Mouse (Mus musculus): ENCODE results near the gene Nfx1. TPM values are rescaled to one million over a fixed set of nuclear protein-coding genes. Genes with fewer than 3 reads are reported as not detected.
"Not testable (repeated sequence)": the region's sequence is repeated elsewhere in the genome, so short reads cannot be mapped to it uniquely, and the experiment has no call there.

Gene Nfx1
- polyA plus RNA-seq (2015; fragmentation: Nextera tagmentation; extraction: Ambion mirVana): 31.7 and 34.5 TPM in 2 replicates

- Histone ChIP-seq H3K9ac (replicated peaks; ENCODE audit: low read depth) (peak within 1 kb of the TSS; percentile 80), H3K4me3 (ENCODE audit: low read depth, low read length) (peak within 1 kb of the TSS; percentile 84), H3K4me2 (replicated peaks; ENCODE audit: low read depth, low read length) (peak within 1 kb of the TSS; percentile 72), H3K27me3 (replicated peaks; ENCODE audit: insufficient read depth, low read length) (no peaks in the 10 kb centered on the region), H3K9me3 (ENCODE audit: low read length) (no peaks in the 10 kb centered on the region), H3K27ac (ENCODE audit: low read length) (peak within 1 kb of the TSS; percentile 97), H3K36me3 (ENCODE audit: insufficient read depth, low read length) (peaks cover 2% of the 10 kb centered on the region; the same call in 1 of the 2 replicates), H3K4me1 (ENCODE audit: insufficient read depth, low read depth, low read length) (no peaks in the 10 kb centered on the region)
- peak; percentile 96 for ATAC-seq
- under 1% methylated on average over 68 of the region's 85 CpGs for WGBS
- TF ChIP-seq EP300 (IDR thresholded peaks at IDR 0.05) (peak; percentile 37; the same call in 1 of the 2 replicates), CTCF (IDR thresholded peaks at IDR 0.05) (peak; percentile 1)
- peak; percentile 98 for DNase-seq (ENCODE audit: low spot score)
Observed at GRCm38 (mm10) chr4:40970842-40971701, at the start of gene Nfx1. Nfx1 (plus strand) TSS chr4:40970906.

- Histone ChIP-seq H3K4me2 (replicated peaks; ENCODE audit: low read depth, low read length) (no peak overlapping the region), H3K9me3 (ENCODE audit: low read length) (no peaks in the 10 kb centered on the region), H3K36me3 (ENCODE audit: insufficient read depth, low read length) (no peaks in the 10 kb centered on the region), H3K4me1 (ENCODE audit: insufficient read depth, low read depth, low read length) (no peaks in the 10 kb centered on the region), H3K4me3 (ENCODE audit: low read depth, low read length) (no peak overlapping the region), H3K27me3 (replicated peaks; ENCODE audit: insufficient read depth, low read length) (no peaks in the 10 kb centered on the region), H3K27ac (ENCODE audit: low read length) (peak overlapping the region; percentile 22), H3K9ac (replicated peaks; ENCODE audit: low read depth) (no peak overlapping the region)
- WGBS: 37% methylated on average over 3 of the region's 3 CpGs
- DNase-seq (ENCODE audit: low spot score) (no peak), ATAC-seq (peak; percentile 73)
- TF ChIP-seq CTCF (IDR thresholded peaks at IDR 0.05) (no peak), EP300 (IDR thresholded peaks at IDR 0.05) (peak; percentile 30; the same call in 1 of the 2 replicates)
Observed at GRCm38 (mm10) chr4:40921288-40921687, 49.4 kb upstream of the Nfx1 start.

DNA sequence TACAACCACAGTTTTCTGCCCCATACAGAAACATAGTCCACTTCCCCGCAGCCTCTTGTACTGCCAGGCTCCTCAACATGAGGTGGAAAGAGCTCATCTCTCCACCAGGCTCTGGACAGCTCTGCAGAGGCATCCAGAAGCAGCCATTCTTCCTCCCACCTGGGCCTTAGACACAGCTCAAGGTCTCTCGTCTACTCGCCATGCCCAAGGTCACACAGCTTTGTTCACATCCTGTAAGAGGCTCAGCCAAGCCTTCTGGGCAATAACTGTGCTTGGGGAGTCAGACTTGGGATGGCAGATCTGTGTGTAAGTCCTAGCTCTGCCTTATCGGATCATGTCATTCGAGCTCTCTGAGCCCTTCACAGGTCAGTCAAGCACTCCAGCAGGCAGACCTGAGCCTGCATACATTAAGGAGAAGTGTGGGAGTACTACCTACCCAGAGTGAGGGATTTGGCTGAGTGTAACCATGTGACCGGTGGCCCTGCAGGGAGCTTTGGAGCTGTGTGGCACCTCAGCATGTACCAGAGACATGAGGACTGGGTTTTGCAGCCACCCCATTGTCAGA, 47.5 kb upstream of the Nfx1 start:
- H3K9me3 ChIP-seq (ENCODE audit: low read length): no peaks in the 10 kb centered on the region
- no peak overlapping the region for H3K4me3 ChIP-seq (ENCODE audit: low read depth, low read length)
- no peaks in the 10 kb centered on the region for H3K27me3 ChIP-seq (replicated peaks; ENCODE audit: insufficient read depth, low read length)
- H3K4me2 ChIP-seq (replicated peaks; ENCODE audit: low read depth, low read length): no peak overlapping the region
- H3K27ac ChIP-seq (ENCODE audit: low read length): no peak overlapping the region
- TF ChIP-seq EP300 (IDR thresholded peaks at IDR 0.05) (no peak), CTCF (IDR thresholded peaks at IDR 0.05) (no peak)
- no peaks in the 10 kb centered on the region for H3K36me3 ChIP-seq (ENCODE audit: insufficient read depth, low read length)
- 65% methylated on average over 6 of the region's 6 CpGs for WGBS
- no peaks in the 10 kb centered on the region for H3K4me1 ChIP-seq (ENCODE audit: insufficient read depth, low read depth, low read length)
- H3K9ac ChIP-seq (replicated peaks; ENCODE audit: low read depth): no peak overlapping the region
- DNase-seq (ENCODE audit: low spot score) (no peak), ATAC-seq (no peak)

- WGBS: 57% methylated on average over 3 of the region's 3 CpGs
- Histone ChIP-seq H3K9ac (replicated peaks; ENCODE audit: low read depth) (no peak overlapping the region), H3K9me3 (ENCODE audit: low read length) (no peaks in the 10 kb centered on the region), H3K4me3 (ENCODE audit: low read depth, low read length) (no peak overlapping the region), H3K27ac (ENCODE audit: low read length) (no peak overlapping the region), H3K36me3 (ENCODE audit: insufficient read depth, low read length) (no peaks in the 10 kb centered on the region), H3K4me2 (replicated peaks; ENCODE audit: low read depth, low read length) (no peak overlapping the region), H3K27me3 (replicated peaks; ENCODE audit: insufficient read depth, low read length) (no peaks in the 10 kb centered on the region), H3K4me1 (ENCODE audit: insufficient read depth, low read depth, low read length) (no peaks in the 10 kb centered on the region)
- ATAC-seq (no peak), DNase-seq (ENCODE audit: low spot score) (no peak)
- TF ChIP-seq EP300 (IDR thresholded peaks at IDR 0.05) (no peak), CTCF (IDR thresholded peaks at IDR 0.05) (no peak)
Observed at GRCm38 (mm10) chr4:40925568-40925967, 45.1 kb upstream of the Nfx1 start.

DNA sequence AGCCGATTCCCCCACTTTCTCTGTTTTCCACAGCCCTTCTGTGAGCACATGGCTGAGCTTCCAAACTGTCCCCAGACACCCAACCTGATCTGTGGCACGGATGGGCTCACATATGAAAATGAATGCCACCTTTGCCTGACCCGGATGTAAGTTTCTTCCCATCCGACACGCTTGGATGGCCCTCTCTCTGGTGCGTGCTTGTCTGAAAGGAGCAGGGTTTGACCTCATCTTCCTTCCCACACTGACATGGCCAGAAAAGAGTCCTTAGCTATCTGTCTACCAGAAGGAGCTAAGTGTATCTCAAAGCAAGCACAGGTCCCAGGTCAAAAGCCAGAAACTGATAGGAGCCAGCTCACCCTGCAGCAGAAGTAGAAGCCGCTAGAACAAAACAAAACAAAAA, 41.7 kb upstream of the Nfx1 start:
- WGBS: 80% methylated on average over 7 of the region's 7 CpGs

DNA sequence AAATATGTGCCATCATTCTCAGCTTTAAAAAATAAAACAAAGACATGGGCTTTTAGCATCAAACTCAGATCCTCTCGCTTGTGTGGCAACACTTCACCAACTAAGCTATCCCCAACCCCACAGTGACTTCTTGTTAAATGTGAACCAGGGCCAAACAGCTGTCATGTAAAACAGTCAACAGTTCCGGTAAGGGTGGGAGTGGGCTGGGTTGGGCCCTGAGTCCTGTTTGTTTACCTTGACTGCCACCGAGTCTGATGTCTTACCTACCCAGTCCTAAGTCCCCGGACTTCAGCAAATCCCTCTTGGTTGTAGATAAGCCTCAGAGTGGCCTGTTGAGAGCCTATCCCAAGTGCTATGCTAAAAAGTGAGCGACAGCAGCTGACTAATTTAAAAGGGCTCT, 37.0 kb upstream of the Nfx1 start:
- no peak overlapping the region for H3K4me3 ChIP-seq (ENCODE audit: low read depth, low read length)
- H3K36me3 ChIP-seq (ENCODE audit: insufficient read depth, low read length): peaks cover 32% of the 10 kb centered on the region
- 59% methylated on average over 5 of the region's 5 CpGs for WGBS
- no peaks in the 10 kb centered on the region for H3K4me1 ChIP-seq (ENCODE audit: insufficient read depth, low read depth, low read length)
- ATAC-seq (no peak), DNase-seq (ENCODE audit: low spot score) (no peak)
- no peak overlapping the region for H3K9ac ChIP-seq (replicated peaks; ENCODE audit: low read depth)
- no peak overlapping the region for H3K4me2 ChIP-seq (replicated peaks; ENCODE audit: low read depth, low read length)
- H3K9me3 ChIP-seq (ENCODE audit: low read length): no peaks in the 10 kb centered on the region
- TF ChIP-seq EP300 (IDR thresholded peaks at IDR 0.05) (no peak), CTCF (IDR thresholded peaks at IDR 0.05) (no peak)
- H3K27me3 ChIP-seq (replicated peaks; ENCODE audit: insufficient read depth, low read length): no peaks in the 10 kb centered on the region
- no peak overlapping the region for H3K27ac ChIP-seq (ENCODE audit: low read length)

More for the DNA sequence above, 41.7 kb upstream of the Nfx1 start:
- H3K9me3 ChIP-seq (ENCODE audit: low read length): no peaks in the 10 kb centered on the region
- H3K27ac ChIP-seq (ENCODE audit: low read length): no peak overlapping the region
- no peaks in the 10 kb centered on the region for H3K4me1 ChIP-seq (ENCODE audit: insufficient read depth, low read depth, low read length)
- TF ChIP-seq CTCF (IDR thresholded peaks at IDR 0.05): no peak
- no peak for TF ChIP-seq EP300 (IDR thresholded peaks at IDR 0.05)
- ATAC-seq (no peak), DNase-seq (ENCODE audit: low spot score) (no peak)
- H3K4me3 ChIP-seq (ENCODE audit: low read depth, low read length): no peak overlapping the region
- no peak overlapping the region for H3K9ac ChIP-seq (replicated peaks; ENCODE audit: low read depth)
- H3K36me3 ChIP-seq (ENCODE audit: insufficient read depth, low read length): 0 out of 2 replicates have a peak, but pooled peaks cover 9% of the 10 kb centered on the region
- H3K4me2 ChIP-seq (replicated peaks; ENCODE audit: low read depth, low read length): no peak overlapping the region
- H3K27me3 ChIP-seq (replicated peaks; ENCODE audit: insufficient read depth, low read length): no peaks in the 10 kb centered on the region

- not testable (repeated sequence) for H3K27ac ChIP-seq (ENCODE audit: low read length); H3K27me3 ChIP-seq (replicated peaks; ENCODE audit: insufficient read depth, low read length); H3K4me2 ChIP-seq (replicated peaks; ENCODE audit: low read depth, low read length); ATAC-seq; DNase-seq (ENCODE audit: low spot score); H3K9ac ChIP-seq (replicated peaks; ENCODE audit: low read depth); H3K4me1 ChIP-seq (ENCODE audit: insufficient read depth, low read depth, low read length); H3K9me3 ChIP-seq (ENCODE audit: low read length); H3K4me3 ChIP-seq (ENCODE audit: low read depth, low read length)
- H3K36me3 ChIP-seq (ENCODE audit: insufficient read depth, low read length): peaks cover 38% of the 10 kb centered on the region
- 81% methylated on average over 3 of the region's 3 CpGs for WGBS
Observed at GRCm38 (mm10) chr4:40934369-40934768, 36.3 kb upstream of the Nfx1 start.
